Mouse (Mus musculus) neutrophil, adult 5-6 weeks (primary cell): Measurements from ENCODE around the gene Ubxn11. TPM values are rescaled to one million over a fixed set of nuclear protein-coding genes. Genes with fewer than 3 reads are reported as not detected.

Experiments
- ATAC-seq: fragments of 151-379, 151-347 bp; 2 replicates; pipeline ENCODE4 v1.8.0; 2017; ENCODE audit warnings: mild to moderate bottlenecking, moderate TSS enrichment; ENCODE audit not compliant: insufficient number of reproducible peaks, poor library complexity, low FRiP score, severe bottlenecking; ENCODE audit errors: extremely low read depth
- total RNA-seq: library from RNA; stranded (forward); fragments of 200-1000 nt; gene quantifications from 2 replicates; pipeline ENCODE4 v1.2.3, GENCODE M21; 2017

Ubxn11 gene
- total RNA-seq, 1 experiment from 2014 or later = 15.0 TPM

DNA sequence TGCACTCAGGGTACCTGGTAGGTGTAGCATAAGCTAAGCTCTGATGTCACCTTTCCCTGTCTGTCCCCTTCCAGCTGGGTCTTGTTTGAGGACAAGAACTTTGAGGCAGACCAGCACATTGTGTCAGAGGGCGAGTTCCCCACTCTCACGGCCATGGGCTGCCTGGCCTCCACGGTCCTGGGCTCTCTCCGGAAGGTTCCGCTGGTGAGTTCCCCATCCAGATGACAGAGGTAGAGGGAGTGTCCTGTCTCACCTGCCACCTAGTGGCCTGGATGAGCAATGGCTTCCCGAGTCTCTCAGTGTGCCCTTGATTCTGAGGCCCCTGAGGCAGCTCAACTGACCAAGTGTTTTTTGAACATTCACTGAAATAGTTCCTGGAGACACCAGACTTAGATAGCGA, 15.0 kb upstream of the Ubxn11 start:
- ATAC-seq = peak; percentile 92

DNA sequence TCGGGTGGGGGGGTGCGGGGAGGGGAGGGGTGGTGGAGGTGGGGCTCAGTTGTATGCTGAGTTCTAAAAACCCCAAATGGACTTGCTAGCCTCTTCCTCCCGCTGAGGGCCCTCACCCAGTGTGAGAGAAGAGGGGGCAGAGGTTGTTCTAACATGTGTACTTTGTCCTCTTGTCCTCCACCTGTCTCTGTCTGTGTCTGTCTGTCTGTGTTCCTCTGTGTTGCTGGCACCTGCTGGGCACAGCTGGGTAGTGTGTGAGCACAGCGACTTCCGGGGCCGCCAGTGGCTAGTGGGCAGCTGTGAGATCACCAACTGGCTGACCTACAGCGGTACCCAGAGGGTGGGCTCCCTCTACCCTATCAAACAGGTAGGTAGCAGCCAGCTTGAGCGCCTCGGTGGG, 13.3 kb upstream of the Ubxn11 start:
- no peak for ATAC-seq

DNA sequence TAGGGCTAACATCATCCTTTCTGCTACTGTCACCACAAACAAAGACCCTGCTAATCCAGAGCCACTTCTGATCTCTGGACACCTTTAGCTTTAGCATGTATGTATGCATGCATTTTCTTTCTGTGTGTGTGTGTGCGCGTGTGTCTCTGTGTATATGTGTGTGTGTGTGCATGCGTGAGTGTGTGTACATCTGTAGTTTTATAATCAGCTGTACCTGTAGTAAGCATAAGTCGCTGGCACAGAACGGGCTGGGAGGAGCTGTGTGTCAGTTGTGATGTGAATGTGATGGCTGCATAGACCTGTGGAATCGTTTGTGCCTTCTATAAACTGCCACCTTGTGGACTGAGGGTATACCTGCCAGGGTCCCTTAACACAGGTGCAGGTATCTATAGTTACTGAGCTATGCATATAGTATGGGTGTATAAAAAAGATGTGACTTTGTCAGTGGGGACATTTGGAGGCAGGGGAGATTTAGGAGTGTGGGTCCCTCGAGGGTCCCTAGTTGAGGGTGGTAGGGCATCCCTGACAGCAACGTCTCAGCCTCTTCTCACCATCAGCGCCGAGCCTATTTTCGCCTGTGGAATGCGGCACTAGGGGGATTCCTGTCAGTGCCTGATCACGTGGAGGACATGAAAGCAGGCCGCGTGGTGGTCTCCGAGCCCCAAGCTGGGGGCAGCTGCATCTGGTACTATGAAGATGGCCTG, 11.7 kb upstream of the Ubxn11 start:
- ATAC-seq = no peak

DNA sequence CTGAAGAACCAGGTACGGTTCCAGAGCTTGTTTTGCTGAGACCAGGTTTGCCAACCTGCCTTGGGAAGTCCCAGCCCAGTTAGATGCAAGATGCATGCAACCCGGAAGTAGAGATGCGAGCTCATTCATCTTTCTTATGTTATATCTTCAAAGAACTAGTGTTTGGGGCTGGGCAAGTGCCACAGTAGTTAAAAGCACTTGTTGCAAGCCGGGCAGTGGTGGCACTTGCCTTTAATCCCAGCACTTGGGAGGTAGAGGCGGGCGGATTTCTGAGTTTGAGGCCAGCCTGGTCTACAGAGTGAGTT, 11.2 kb upstream of the Ubxn11 start:
- no peak for ATAC-seq

DNA sequence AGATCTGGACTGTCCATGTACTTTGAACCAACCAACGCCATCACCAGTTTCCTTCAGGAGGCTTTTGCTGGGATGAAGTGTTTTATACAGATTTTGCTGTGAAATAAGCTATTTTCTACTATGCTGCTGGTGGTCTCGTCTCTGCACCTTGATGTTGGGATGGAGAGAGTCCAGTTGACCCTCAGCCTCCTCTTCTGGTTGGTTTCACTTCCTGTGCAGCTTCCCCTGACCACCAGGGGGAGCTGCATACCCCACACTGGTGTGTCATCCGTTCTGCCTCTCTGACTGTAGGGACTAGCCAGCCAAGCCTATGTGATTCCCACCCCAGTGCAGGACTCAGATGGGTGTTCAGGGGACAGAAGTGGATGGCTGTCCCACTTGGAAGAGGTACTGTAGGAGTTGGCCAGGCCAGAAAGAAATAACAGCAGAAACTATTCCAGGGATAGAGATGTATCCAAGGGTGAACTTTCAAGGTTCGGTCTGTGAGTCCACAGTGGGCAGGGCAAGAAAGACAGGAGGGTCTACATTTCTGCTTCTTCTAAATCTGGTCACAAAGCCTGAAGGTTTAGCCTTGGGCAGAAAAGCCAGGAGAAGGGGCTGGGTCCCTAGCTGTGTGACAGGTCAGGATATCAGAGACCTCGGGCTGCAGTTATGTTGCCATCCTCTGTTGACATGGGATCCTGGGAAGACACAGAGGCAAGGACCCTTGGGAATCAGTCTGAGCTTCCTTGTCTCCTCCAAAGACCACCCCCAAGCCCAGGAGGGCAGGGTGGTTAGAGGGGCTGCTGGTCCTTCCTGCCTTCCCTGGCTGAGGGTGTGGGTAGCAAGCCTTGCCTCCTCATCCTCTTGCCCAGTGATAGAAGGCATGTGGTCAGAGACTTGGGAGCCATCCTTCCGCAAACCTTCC, 9.7 kb upstream of the Ubxn11 start:
- ATAC-seq = peak; percentile 24; the same call in 1 of the 2 replicates

DNA sequence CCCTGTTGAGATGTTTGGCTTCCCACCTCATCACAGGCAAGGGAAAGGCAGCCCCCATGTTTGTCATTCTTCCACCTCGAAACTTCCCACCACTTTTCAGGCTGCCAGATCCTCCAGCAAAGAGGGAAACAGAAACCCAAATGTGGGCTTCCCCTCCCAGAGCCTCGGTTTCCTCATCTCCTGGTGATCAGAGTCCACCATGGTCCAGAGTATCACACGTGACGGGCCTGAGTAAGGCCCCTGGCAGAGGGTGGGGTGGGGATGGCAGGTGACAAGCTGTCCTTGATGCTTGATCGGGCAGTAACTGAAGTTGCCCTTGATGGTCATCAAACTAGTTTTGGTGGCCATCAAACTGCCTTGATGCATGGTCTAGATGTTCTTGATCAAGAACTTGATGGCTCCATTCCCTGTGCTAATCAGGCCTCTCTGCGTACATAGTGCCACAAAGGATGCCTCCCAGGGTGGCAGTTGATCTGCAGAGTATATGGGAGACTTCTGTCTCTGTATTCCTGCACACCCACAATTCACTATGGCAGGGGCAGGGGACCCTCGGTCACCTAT, 8.3 kb upstream of the Ubxn11 start:
- no peak for ATAC-seq

DNA sequence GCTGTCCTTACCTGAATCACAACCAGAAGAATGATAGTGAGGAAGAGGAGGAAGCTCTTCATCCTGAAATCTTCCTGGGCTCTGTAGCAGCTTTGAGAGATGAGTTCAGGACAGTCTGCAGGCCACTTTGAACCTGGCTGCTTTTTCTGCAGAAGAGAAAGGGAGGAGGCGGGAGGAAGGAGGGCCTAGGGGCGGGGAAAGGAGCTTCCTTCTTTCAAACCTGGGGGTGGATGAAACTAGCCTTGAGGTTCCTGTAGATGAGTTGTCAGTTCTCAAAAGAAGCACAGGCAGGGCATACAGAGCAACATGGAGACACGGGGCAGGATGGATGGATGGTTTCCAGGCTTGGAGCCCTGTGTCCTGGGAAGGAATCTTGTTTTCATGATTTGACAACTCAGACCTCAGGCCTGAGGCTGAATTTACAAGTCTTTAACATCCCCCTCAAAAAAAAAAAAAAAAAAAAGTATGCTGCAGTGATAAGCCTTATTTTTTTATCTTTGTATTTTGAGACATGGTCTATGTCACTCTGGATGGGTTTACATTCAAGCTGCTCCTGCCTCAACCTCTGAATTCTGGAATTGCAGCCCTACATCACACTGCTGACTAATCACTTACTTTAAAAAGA, 7.3 kb upstream of the Ubxn11 start, which contains the start of gene Cd52:
Gene Cd52 (minus strand): TSS at position 160 of the 625 bp plus-strand sequence.
- peak; percentile 48 for ATAC-seq

DNA sequence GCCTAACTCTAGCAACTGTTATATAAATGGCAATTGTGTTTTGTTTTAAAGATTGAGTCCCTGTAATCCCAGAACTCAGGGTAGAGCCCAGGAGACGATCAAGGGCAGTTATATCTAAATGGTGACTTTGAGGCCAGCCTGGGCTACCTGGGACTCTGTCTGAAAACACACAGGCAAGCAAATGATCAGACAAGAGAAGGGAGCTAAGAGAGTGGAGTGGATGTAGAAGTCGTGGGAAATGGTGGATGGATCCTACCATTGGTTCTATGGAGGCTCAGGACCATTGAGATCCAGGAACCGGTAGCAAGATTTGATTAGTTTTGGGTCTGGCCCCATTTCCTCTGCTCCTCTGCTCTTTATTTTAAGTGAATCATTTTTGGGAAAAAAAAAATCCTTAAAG, 6.2 kb upstream of the Ubxn11 start:
- no peak for ATAC-seq

DNA sequence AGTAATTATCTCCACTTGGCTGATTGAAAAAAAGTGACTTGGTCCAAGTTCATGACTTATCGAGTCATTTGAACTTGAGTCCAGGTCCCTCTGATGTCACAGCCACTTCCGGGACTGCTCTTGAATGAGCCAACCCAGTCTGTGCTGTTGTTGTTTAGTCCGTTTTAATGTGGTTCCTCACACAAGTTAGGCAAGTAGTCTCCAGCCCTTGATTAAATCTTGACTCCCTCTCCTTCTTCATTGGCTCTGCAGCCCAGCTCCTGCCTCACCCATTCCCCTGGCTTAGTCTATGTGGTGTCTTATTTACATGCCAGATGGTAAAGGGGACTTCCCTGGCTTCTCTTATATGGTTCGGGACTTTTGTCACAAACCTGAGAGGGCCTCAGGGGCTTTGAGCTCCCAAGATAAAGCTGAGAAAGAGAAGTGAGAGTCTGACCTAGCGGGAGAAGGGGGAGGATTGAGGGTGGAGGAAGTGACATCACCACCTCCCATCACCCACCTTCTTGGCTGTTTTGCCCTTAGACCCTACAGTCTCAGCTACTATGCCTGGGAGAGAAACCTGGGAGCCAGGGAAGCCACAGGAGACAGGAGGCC, 5.3 kb upstream of the Ubxn11 start:
- peak; percentile 71 for ATAC-seq

DNA sequence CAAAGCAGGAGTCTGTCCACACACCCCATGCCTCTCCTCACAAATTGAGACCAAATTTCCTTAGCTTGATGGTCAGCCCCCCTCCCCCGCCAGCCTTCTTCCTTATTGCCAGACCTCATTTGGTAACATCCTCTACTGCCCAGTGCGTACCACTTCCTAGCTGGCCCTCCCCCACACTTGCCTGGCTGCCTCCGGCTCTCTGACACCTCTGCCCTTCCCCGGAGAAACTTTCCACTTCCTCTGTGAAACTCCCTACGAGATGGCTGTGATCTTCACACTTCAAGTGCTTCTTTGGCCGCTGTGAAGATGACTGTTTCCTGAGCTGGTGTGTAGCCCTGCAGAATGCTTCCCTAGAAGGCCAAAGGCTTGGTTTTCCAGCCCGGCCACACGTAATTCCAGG, 3.7 kb upstream of the Ubxn11 start:
- ATAC-seq = peak; percentile 65

DNA sequence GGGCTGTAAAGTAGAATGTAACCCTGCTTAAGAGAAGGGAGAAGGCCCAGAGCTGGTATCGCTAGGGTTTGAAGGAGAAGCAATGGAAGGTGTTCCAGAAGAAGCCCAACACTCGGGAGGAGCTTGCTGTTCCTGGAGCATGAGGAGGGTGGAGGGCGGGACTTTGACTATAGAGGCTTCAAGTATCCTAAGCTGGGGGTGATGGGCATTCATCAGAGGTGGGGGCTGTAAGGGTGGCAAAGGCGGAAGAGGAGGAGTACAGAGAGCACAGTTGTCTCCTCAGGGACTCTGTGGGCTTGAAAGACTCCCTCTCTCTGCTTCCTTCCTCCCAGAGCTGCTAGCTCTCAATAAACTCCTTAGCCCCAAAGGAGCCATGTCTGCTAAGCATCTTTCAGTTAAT, 2.1 kb upstream of the Ubxn11 start:
- no peak for ATAC-seq

DNA sequence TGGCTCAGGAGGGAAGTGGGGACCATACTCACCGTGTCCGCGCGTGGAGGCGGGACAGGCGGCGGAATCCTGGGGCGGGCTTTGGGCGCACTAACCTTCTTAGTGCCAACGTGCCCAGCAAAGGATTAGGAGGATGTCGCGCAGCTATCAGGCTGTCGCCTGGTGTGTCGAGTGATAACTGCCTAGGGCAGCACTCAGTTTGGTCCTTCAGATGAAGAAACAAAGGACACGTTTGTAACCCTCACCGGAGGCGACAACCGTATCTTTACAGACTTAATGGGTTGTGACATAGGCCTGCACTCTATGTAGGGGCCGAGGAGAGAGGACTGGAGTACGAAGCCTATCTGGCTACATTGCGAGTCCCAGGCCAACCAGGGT, 361 bp downstream of the Ubxn11 start:
- no peak for ATAC-seq

DNA sequence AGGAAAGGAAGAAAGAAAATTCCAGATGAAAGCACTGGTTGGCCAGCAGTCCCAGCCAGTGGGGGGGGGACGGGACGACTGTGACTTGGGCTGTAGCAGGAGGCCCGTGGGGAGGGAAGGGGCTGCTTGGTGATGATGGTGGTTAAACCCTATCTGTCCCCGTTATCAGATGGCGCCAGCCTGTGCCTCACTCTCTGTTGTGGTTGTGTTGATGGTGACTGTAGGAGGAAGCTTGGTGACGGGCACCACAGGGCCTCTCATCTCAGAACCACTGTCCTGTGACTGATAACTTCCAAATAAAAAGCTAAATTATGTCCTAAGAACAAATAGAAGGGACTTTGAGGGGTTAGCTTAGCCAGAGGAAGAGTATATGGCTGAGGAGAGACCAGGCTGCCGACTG, 3.7 kb downstream of the Ubxn11 start:
- no peak for ATAC-seq

DNA sequence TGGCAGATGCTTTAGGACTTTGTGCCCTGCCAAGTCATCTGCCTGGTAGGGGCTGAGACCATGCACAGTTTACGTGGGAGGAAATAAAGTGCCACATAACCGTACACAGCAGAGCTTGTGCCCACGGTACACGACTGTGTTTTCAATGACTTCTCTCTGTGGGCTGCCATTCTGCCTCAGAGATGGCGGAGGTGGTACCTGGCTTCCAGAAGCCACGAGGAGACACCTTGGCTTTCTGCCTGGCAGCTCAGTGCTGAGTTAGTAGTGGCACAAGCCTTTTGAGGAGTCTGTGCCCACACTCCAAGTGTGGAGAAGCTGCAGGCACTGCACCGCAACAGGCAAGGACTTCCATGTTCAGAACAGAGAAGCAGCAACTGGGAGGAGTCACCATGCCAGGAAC, 5.4 kb downstream of the Ubxn11 start:
- ATAC-seq = no peak

DNA sequence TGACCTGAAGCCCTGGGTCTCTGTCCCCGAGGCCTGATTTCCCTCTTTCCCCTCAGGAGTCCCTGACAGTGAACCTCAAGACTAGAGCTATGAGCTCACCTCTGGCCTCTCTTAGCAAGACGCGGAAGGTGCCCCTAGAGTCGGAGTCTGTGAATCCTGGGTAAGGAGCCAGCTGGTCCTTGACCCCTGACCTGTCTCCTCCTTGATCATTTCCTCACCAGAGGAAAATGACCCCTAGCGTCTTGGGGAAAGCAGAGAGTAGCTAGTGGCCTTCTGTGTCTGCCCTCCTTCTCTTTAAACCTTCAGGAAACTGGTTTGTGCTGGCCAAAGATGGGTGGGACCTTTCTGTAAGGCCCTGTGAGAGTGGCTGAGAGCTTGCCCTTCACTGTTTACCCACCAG, 5.8 kb downstream of the Ubxn11 start:
- no peak for ATAC-seq

DNA sequence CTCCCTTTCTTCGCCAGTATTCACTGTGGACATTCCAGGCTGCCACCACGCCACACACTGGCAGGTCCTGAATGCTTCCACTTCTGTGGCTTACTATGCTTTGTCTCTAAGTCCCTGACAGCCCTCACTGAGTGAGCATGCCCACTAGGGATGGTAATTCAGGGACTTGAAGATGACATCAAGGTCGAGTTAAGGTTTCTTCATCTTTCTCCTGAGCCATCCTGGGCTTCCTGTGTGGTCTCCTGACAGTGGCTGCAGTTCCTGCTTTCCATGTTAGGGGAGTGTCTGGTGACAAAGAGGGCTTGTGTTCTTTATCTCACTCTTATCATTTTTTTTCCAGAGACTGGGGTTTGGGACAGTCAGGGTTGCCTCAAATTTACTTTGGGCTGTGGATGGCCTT, 8.3 kb downstream of the Ubxn11 start:
- no peak for ATAC-seq

DNA sequence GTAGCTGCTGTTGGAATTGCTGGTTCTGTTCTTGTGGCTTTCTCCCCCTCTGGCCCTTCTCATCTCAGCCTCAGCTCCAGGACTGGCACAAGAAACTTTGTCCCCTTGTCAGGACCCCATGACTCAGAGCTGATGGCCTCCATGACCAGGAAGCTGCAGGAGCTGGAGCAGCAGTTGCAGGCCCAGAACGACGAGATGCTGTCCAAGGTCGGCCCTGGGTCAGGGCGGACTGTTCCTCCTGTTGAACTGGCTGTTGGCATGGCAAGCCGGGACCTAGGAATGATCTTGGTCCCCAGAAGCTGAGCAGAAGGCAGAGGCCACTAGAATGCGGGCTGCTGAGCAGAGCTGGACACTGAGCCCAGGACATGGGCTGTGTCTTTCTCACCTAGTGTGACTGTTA, 10.0 kb downstream of the Ubxn11 start:
- no peak for ATAC-seq

DNA sequence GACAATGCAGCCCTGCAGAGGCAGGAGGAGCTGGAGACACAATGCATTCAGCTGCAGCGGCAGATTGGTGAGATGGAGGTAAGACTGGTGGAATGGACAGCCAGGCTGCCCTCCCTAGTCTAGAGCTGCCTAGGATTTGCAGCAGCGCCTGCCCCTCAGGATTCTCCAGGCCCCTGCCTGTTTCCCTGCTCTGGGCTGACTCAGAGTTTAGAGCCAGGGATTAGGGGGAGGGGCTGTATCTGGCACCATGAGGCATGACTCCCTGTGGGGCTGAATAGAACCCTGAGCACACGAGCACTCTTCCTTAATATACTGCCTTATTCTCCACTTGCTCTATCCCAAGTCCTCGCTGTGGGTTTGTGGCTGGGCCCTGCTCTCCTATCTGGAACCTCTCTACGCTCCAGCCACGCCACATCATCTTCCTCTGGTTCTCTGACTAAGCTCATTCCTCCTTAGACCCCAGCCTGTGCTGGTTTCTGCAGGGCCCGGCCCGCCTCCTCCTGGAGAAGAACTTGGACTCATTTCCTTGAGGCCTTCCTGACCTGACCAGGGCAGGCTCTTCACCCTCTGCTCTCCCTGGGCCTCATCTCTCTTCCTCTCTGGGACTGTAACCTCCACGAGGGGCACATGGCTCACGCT, 11.1 kb downstream of the Ubxn11 start:
- ATAC-seq = no peak

DNA sequence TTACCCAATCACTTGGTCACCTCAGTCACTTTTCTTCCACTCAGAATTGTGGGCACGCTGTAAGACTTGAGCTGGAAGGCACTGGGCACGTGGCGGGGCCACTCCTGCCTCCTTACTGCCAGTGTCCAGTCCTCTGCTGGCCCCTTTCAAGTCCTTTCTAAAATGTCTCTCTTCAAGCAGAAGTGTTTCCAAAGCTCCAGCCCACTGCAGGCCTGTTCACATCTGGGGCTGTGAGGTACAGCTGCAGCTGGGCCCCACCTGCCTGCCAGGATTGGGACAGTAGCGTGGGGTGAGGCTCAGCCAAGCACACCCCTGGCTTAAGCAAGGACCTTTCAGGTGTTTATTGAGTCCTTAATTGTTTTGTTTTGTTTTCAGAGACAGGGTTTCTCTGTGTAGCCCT, 11.7 kb downstream of the Ubxn11 start:
- ATAC-seq = no peak
